Mouse (Mus musculus): Measurements from ENCODE around the gene Cd300c2. TPM values are rescaled to one million over a fixed set of nuclear protein-coding genes. Genes with fewer than 3 reads are reported as not detected.
"Not testable (repeated sequence)": the region's sequence is repeated elsewhere in the genome, so short reads cannot be mapped to it uniquely, and the experiment has no call there.

Gene Cd300c2
- under 1 TPM; 0.64 to 0.84 TPM for total RNA-seq (2021)
- long read RNA-seq, experiment 1: 0 reads
- long read RNA-seq, experiment 2: 0 reads

DNA sequence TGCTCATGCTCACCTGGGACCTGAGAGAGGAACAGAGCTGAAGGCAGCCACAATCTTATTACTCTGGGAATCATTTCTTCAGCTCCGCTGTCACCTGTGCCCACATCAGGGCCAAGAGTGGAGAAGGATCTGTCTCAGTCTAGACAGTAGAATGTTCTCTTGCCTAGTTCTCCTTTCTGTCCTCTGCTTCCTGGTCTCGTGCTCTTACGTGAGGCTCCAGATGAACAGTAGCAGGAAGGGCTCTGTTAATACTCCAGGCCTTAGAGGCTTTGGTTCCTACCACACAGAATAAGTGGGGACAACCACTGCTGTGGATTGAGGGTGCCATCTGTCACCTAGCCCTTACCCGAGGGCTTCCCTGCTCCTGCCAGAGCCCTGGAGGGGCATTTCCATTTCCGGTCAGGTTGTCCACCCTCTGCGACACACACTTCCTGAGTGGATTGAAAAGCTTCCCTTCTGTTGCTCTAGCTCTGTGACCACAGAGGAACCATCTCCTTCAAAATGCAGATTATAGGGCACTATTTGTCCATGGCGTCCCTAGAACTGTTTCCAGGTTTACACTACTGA, at the start of gene Cd300c2:
Gene Cd300c2 (minus strand): TSS at position 407 of the 567 bp plus-strand sequence.
- DNase-seq: peak; percentile 7
- intact Hi-C loops (cut with DNase I; ENCODE audit: low total_unique reads): no loop called here

DNA sequence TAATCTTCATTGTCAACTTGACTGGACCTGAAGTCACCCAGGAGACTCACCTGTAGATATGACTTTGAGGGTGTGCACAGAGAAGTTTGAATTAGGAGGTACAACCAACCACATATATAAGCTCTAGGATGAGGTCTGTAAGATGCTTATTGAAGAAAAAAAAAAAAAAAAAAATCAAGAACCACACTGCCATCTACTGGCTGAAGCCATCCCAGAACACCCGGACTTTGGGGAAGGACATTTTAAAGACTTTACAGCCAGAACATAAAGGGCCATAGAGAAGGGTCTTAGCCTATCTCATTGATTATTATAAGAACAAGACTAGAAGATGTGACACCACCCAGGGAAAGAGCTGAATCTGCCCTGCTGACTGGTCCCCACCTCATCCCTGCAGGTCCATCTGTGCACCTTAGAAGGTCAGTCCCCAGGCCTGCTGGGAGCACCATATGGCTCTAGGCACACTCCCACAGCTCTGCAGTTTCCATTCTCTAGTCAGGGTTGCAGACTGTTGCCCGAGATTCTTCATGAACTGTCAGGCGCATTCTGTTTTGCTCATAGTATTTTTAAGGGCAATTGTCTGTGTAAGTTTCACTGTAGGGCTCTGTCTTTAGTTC, 47.7 kb upstream of the Cd300c2 start:
- intact Hi-C loops (cut with DNase I; ENCODE audit: low total_unique reads): no loop called here
- no peak for DNase-seq

DNA sequence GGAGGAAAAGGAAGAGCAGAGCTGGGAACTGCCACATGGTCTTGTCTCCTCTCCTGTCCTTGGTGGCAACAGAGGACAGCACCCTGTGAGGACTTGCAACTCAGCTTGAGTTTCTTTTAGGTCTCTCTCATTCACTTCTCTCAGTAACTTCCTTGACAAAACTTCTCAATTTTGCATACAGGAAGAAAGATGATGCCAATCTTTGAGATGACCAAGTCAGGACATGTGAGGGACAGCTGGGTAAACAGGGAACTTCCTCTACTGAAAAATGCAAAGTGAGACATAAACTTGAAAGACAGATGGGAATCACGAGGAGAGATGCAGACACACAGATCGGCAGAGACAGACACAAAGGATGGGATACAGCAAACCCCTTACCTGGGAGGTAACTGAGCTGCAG, 46.6 kb upstream of the Cd300c2 start, which contains the start of gene Cd300ld3:
Gene Cd300ld3 (minus strand): TSS at position 151 of the 400 bp plus-strand sequence.
- DNase-seq: no peak
- intact Hi-C loops (cut with DNase I; ENCODE audit: low total_unique reads): no loop called here

DNA sequence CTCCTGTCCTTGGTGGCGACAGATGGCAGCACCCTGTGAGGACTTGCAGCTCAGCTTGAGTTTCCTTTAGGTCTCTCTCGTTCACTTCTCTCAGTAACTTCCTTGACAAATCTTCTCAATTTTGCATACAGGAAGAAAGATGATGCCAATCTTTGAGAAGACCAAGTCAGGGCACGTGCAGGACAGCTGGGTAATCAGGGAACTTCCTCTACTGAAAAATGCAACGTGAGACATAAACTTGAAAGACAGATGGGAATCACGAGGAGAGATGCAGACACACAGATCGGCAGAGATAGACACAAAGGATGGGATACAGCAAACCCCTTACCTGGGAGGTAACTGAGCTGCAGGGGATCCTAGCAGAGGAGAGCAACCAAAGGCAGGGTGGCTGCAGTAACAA, 36.0 kb upstream of the Cd300c2 start, which contains the start of gene Cd300ld5:
Gene Cd300ld5 (minus strand): TSS at position 101 of the 400 bp plus-strand sequence.
- intact Hi-C loops (cut with DNase I; ENCODE audit: low total_unique reads); DNase-seq: not testable (repeated sequence)

DNA sequence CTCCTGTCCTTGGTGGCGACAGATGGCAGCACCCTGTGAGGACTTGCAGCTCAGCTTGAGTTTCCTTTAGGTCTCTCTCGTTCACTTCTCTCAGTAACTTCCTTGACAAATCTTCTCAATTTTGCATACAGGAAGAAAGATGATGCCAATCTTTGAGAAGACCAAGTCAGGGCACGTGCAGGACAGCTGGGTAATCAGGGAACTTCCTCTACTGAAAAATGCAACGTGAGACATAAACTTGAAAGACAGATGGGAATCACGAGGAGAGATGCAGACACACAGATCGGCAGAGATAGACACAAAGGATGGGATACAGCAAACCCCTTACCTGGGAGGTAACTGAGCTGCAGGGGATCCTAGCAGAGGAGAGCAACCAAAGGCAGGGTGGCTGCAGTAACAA, 25.2 kb upstream of the Cd300c2 start, which contains the start of gene Cd300ld4:
Gene Cd300ld4 (minus strand): TSS at position 101 of the 400 bp plus-strand sequence.
- DNase-seq: not testable (repeated sequence)

DNA sequence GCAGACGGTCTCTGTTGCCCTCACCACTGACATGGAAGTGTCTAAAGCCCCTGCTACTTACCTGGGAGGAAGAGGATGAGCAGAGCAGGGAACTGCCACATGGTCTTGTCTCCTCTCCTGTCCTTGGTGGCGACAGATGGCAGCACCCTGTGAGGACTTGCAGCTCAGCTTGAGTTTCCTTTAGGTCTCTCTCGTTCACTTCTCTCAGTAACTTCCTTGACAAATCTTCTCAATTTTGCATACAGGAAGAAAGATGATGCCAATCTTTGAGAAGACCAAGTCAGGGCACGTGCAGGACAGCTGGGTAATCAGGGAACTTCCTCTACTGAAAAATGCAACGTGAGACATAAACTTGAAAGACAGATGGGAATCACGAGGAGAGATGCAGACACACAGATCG, 14.4 kb upstream of the Cd300c2 start, which contains the start of gene Cd300ld2:
Gene Cd300ld2 (minus strand): TSS at position 101 of the 400 bp plus-strand sequence.
- intact Hi-C loops (cut with DNase I; ENCODE audit: low total_unique reads); DNase-seq: not testable (repeated sequence)

More for the DNA sequence above, 25.2 kb upstream of the Cd300c2 start, which contains the start of gene Cd300ld4:
- intact Hi-C loops (cut with DNase I; ENCODE audit: low total_unique reads): not testable (repeated sequence)

DNA sequence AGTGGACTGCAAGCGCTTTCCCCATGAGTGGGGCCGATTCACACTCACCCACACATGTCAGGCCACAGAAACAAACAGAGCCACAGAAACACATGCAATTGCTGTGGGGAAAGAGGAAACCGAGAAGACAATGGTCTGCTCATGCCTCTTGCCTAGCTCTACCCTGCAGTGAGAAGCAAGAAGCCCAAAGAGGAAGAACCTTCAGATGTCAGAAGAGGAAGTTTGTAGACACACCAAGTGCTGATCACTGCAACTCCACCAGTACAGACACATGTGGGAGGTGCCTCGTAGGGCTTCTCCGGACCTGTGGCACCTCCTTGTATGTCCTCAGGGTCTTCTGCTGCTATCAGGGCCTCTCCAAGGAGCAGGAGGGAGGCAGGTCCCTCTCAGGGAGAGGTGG, 2.4 kb upstream of the Cd300c2 start:
- intact Hi-C loops (cut with DNase I; ENCODE audit: low total_unique reads): no loop called here
- no peak for DNase-seq

DNA sequence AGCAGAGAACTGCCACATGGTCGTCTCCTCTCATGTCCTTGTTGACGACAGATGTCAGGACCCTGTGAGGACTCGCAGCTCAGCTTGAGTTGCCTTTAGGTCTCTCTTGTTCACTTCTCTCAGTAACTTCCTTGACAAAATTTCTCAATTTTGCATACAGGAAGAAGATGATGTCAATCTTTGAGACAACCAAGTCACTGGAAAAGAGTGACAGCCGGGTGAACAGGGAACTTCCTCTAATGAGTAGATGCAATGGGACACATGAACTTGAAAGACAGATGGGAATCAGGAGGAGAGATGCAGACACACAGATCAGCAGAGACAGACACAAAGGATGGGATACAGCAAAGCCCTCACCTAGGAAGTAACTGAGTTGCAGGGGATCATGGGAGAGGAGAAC, 11.9 kb downstream of the Cd300c2 start, which contains the start of gene Cd300ld:
Gene Cd300ld (minus strand): TSS at position 130 of the 400 bp plus-strand sequence.
- DNase-seq: no peak
- intact Hi-C loops (cut with DNase I; ENCODE audit: low total_unique reads): no loop called here

DNA sequence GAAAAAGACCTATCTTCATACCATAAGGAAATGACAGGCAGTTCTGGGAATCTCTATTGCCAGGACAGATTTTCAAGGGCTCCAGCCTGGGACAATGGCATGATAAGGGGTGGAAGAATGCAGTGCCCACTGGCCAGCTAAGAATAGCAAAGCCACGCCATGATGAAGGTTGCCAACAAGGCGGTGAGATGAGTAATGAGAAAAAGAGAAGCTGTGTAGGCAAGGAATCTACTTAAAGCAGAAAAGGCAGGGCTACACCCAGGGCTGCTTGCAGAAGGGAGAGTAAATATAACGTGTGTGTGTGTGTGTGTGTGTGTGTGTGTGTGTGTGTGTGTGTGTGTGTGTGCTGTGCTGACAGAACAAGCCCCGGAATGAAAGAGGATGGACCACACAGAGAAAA, 19.8 kb downstream of the Cd300c2 start:
- no peak for DNase-seq
- intact Hi-C loops (cut with DNase I; ENCODE audit: low total_unique reads): no loop called here

DNA sequence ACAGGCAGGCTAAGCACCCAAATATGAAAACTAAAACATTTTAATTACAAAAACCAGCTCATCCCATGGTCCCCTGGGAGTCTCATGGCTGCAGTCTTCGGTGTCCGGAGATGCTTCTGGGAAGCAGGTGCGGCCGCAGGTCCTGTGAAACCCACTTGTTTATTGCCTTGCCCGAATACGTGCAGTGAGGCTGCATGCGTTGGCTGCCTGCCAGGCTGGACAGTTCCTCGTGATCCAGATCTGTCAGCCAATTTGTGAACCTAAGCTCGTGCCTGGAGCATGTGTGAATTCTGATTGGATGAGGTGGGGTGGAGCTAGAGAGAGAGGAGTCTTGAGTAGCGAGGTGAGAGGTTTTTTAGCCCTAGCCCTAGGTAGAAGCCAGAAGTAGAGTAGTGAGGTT, 29.0 kb downstream of the Cd300c2 start:
- no peak for DNase-seq
- intact Hi-C loops (cut with DNase I; ENCODE audit: low total_unique reads): no loop called here

DNA sequence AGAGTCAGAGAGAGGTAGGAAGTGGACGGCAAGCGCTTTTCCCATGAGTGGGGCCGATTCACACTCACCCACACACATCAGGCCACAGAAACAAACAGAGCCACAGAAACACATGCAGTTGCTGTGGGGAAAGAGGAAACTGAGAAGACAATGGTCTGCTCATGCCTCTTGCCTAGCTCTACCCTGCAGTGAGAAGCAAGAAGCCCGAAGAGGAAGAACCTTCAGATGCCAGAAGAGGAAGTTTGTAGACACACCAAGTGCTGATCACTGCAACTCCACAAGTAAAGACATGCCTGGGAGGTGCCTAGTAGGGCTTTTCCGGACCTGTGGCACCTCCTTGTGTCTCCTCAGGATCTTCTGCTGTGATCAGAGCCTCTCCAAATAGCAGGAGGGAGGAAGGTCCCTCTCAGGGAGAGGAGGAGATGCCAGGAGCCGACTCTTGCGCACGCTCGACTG, 32.9 kb downstream of the Cd300c2 start, which contains the start of gene Cd300c:
Gene Cd300c (minus strand): TSS at position 406 of the 456 bp plus-strand sequence.
- no peak for DNase-seq
- intact Hi-C loops (cut with DNase I; ENCODE audit: low total_unique reads): no loop called here

DNA sequence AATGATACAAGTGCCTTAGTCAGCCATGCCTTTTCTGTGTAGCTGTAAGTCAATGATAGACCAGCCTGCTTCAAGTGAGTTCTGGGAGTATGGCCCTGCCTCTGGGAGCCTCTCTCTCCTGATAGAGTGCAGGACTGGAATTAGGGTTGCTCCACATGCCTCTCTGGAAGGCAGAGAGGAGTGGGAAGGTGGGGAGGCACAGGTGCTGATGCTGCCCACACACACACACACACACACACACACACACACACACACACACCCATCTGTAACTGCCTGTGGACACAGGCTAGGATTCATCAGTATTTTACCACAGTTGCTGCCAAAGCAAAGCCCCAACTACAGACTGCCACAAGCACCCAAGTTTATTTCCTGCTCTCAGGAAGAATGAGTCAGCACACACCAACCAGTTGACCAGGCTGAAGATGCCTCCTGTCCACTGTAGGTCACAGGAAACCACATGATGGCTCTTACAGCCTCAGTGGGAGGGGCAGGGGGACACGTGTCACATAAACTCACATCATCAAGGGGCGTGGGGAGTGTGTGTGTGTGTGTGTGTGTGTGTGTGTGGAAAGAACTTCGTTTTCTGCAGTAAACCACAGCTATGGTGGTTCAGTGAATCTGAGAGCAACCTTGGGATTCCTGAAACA, 36.4 kb downstream of the Cd300c2 start:
- intact Hi-C loops (cut with DNase I; ENCODE audit: low total_unique reads): no loop called here
- DNase-seq: no peak

DNA sequence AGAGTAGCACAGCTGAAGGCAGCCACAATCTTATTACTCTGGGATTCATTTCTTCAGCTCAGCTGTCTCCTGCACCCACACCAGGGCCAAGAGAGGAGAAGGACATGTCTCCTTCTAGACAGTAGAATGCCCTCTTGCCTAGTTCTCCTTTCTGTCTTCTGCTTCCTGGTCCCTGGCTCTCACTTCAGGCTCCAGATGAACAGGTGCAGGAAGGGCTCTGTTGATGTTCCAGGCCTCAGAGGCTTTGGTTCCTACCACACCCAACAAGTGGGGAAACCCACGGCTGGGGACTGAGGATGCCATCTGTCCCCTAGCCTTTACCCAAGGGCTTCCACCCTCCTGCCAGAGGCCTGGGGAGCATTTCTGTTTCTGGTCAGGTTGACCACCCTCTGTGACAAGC, 41.3 kb downstream of the Cd300c2 start:
- DNase-seq: no peak
- intact Hi-C loops (cut with DNase I; ENCODE audit: low total_unique reads): no loop called here

Other genes starting within 250 kb of the Cd300c2 start
- 1 to 10 TPM; 1.3 to 4.2 TPM for gene Kif19a, start 236.5 kb downstream of the Cd300c2 start, total RNA-seq (2021)
- gene Btbd17, start 205.9 kb downstream of the Cd300c2 start, total RNA-seq (2021): 1 to 10 TPM in 1 of 2 experiments, under 1 TPM in 1; 0.38 to 1.1 TPM
- not detected for gene Gpr142, start 203.0 kb downstream of the Cd300c2 start, total RNA-seq (2021)
- 10 to 100 TPM; 39.1 to 43.0 TPM for gene Gprc5c, start 150.7 kb downstream of the Cd300c2 start, total RNA-seq (2021)
- gene Cd300a, start 111.8 kb downstream of the Cd300c2 start, total RNA-seq (2021): under 1 TPM; 0.55 to 0.84 TPM
- gene Cd300lb, start 67.5 kb downstream of the Cd300c2 start, total RNA-seq (2021): under 1 TPM; 0.13 to 0.78 TPM
- not detected for gene Cd300c, start 32.7 kb downstream of the Cd300c2 start, total RNA-seq (2021)
- gene Cd300ld, start 12.0 kb downstream of the Cd300c2 start, total RNA-seq (2021): under 1 TPM; 0.24 to 0.37 TPM
- not detected for gene Cd300ld2, start 14.3 kb upstream of the Cd300c2 start, total RNA-seq (2021)
- gene Cd300ld4, start 25.1 kb upstream of the Cd300c2 start, total RNA-seq (2021): 1 to 10 TPM in 1 of 2 experiments, not detected in 1; 1.1 TPM
- 1 to 10 TPM in 1 of 2 experiments, not detected in 1; 3.3 TPM for gene Cd300ld5, start 35.9 kb upstream of the Cd300c2 start, total RNA-seq (2021)
- 1 to 10 TPM in 1 of 2 experiments, not detected in 1; 3.1 TPM for gene Cd300ld3, start 46.5 kb upstream of the Cd300c2 start, total RNA-seq (2021)
- gene Cd300e, start 60.3 kb upstream of the Cd300c2 start, total RNA-seq (2021): not detected
- under 1 TPM; 0.62 TPM for gene Rab37, start 89.6 kb upstream of the Cd300c2 start, total RNA-seq (2021)
- gene Cd300lf, start 132.1 kb upstream of the Cd300c2 start, total RNA-seq (2021): not detected
- 1 to 10 TPM; 4.9 to 5.9 TPM for gene Slc9a3r1, start 161.5 kb upstream of the Cd300c2 start, total RNA-seq (2021)
- gene Tmem104, start 185.6 kb upstream of the Cd300c2 start, total RNA-seq (2021): 1 to 10 TPM; 4.5 to 4.9 TPM
- gene Nat9, start 186.0 kb upstream of the Cd300c2 start, total RNA-seq (2021): 10 to 100 TPM; 13.1 to 14.0 TPM

Data from gastrocnemius, postnatal 14 days (tissue).